Mouse (Mus musculus): ENCODE measurements around the gene Gm21094. TPM values are rescaled to one million over a fixed set of nuclear protein-coding genes. Genes with fewer than 3 reads are reported as not detected.

Gm21094 gene
- not detected for polyA plus RNA-seq (2017; shearing (Covaris generic))

DNA sequence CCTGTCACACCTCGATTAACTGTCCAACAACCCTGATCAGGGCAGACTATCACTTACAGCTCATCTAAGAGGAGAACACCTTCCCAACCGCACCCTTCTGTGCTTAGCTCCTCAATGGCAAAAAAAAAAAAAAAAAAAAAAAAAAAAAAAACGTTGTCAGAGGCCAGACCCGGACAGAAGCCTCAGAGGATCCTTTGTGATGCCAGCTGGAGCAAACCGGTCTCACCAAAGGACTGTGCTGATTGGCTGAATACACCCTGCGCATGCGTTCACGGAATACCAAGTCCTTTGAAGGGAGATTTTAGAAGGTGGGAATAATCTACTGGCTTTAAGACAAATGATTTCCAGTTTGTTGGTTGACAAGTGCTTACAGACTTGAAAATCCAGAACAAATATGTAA lies at the start of gene Gm21094:
Gm21094 (minus strand) TSS at position 101 of the 400 bp plus-strand sequence.

